Mouse (Mus musculus): ENCODE results near the gene Ky. TPM values are rescaled to one million over a fixed set of nuclear protein-coding genes. Genes with fewer than 3 reads are reported as not detected.

The Ky gene
- polyA plus RNA-seq, 1 experiment = not detected

- no peak overlapping the region for H3K27ac ChIP-seq (ENCODE audit: insufficient read depth, low read depth, low read length)
- WGBS = 86% methylated on average over 4 of the region's 4 CpGs
- no peaks in the 10 kb centered on the region for H3K4me1 ChIP-seq (ENCODE audit: control insufficient read depth, insufficient read depth, low read length)
- no peak overlapping the region for H3K4me3 ChIP-seq (ENCODE audit: insufficient read depth, low read depth, low read length)
- no peak for TF ChIP-seq POLR2A (IDR thresholded peaks at IDR 0.05; ENCODE audit: insufficient read depth, low read depth, low read length)
- no peak for TF ChIP-seq CTCF (IDR thresholded peaks at IDR 0.05; ENCODE audit: insufficient read depth, low read depth, low read length)
Observed at GRCm38 (mm10) chr9:102521396-102521795, 15.8 kb downstream of the Ky start.

DNA sequence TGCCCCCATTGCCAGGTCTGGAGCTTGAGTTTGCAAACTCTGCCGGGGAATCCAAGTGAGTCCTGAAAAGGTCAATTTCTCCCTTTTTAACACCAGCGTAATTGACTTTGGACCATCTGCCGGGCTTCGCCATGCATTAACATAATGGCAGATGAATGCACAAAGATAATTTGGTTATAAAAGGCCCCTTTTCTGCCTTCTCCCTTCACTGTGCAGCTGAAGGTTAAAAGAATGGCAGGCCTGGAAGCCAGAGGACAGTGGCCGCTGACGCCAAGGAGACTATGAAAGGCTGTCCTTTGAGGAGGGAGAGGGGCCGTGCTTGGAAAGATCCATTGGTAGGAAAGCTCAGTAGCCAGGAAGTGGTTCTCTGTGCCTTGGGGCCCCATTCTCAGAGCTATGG, 22.6 kb downstream of the Ky start:
- Histone ChIP-seq H3K4me3 (ENCODE audit: insufficient read depth, low read depth, low read length) (no peak overlapping the region), H3K4me1 (ENCODE audit: control insufficient read depth, insufficient read depth, low read length) (no peaks in the 10 kb centered on the region), H3K27ac (ENCODE audit: insufficient read depth, low read depth, low read length) (no peak overlapping the region)
- 64% methylated on average over 7 of the region's 7 CpGs for WGBS
- TF ChIP-seq CTCF (IDR thresholded peaks at IDR 0.05; ENCODE audit: insufficient read depth, low read depth, low read length) (no peak), POLR2A (IDR thresholded peaks at IDR 0.05; ENCODE audit: insufficient read depth, low read depth, low read length) (no peak)

DNA sequence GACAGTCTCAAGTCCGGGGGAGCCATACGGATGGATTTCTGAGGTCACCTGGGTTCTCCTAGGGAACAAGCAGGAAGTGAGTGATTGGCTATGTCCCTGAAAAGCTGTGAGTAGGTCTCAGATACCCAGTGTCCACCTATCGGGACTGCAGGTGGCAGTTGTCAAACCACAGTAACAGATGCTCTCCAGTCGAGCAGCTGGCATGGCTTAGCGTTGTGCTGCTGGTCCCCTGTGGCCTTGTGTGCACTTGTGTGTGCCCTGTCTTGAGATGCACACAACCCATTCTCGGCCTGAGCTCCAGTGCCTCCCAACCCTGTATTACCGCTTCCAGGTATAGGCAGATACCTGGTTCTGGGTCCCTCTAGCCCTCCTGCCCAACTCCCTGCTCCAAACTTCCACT, 23.0 kb downstream of the Ky start:
- no peak overlapping the region for H3K27ac ChIP-seq (ENCODE audit: insufficient read depth, low read depth, low read length)
- no peaks in the 10 kb centered on the region for H3K4me1 ChIP-seq (ENCODE audit: control insufficient read depth, insufficient read depth, low read length)

DNA sequence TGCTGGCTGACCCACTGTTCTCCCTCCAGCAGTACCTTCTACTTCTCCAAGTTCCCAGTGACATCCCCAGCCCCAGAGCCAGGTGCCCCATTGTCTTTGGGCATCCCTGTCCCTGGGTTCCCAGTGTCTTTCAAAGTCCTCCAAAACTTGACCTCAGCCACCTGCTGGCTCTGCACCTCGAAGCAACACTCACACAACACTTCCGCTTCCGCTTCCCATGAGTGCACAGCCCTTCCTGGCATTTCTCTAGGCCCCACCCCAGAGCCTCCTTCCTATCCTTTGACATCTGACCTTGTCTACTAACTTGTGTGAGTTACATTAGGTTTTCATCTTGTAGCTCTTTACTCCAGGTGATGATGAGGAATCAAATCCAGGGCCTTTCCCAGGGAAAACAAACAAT, 23.5 kb downstream of the Ky start:
- 89% methylated on average over 3 of the region's 3 CpGs for WGBS
- TF ChIP-seq POLR2A (IDR thresholded peaks at IDR 0.05; ENCODE audit: insufficient read depth, low read depth, low read length) (no peak), CTCF (IDR thresholded peaks at IDR 0.05; ENCODE audit: insufficient read depth, low read depth, low read length) (no peak)
- no peaks in the 10 kb centered on the region for H3K4me1 ChIP-seq (ENCODE audit: control insufficient read depth, insufficient read depth, low read length)
- no peak overlapping the region for H3K4me3 ChIP-seq (ENCODE audit: insufficient read depth, low read depth, low read length)
- no peak overlapping the region for H3K27ac ChIP-seq (ENCODE audit: insufficient read depth, low read depth, low read length)

More for the DNA sequence above, 23.0 kb downstream of the Ky start:
- no peak overlapping the region for H3K4me3 ChIP-seq (ENCODE audit: insufficient read depth, low read depth, low read length)
- WGBS = 97% methylated on average over 7 of the region's 7 CpGs
- TF ChIP-seq POLR2A (IDR thresholded peaks at IDR 0.05; ENCODE audit: insufficient read depth, low read depth, low read length) (no peak), CTCF (IDR thresholded peaks at IDR 0.05; ENCODE audit: insufficient read depth, low read depth, low read length) (no peak)

DNA sequence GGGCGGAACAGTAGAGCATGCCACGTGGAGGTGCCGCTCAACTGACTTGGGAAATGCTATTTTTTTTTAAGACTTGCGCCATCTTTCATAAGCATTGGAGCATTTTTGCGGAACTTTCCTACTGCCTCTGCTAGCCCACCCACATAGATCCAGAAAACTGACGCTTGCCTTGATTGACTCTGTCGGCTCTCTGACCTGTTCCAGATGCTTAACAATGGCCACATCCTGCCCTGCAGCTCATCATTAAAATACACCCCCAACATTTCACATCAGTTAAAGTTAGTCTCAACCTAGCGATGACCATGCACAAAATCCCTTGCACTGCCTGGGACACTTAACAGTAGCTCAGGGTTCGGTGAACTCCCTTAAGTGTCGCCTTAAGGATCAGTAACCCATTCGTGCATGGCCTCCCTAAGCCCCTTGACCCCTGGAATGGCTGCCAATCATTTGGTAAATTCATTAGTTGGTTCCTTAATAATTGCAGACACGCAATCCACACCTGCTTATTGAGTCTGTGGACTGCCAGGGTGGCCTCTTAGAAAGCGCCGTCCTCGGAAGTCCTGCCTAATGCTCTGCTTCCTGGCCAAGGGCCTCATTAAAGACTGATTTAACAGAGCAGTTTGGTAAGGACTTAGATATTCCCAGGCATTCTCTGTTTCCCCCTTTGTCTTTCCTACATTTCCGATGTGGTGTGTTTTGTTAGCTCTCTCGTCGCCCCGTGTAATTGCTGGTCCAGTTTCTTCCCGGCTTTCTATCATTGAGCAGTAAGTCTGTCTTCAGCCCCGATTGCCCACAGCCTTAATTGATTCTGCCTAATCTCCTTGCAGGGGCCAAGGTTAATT, 25.7 kb downstream of the Ky start:
- no peak overlapping the region for H3K4me3 ChIP-seq (ENCODE audit: insufficient read depth, low read depth, low read length)
- H3K4me1 ChIP-seq (ENCODE audit: control insufficient read depth, insufficient read depth, low read length) = no peaks in the 10 kb centered on the region
- WGBS = 79% methylated on average over 21 of the region's 21 CpGs
- H3K27ac ChIP-seq (ENCODE audit: insufficient read depth, low read depth, low read length) = no peak overlapping the region
- TF ChIP-seq POLR2A (IDR thresholded peaks at IDR 0.05; ENCODE audit: insufficient read depth, low read depth, low read length) (no peak), CTCF (IDR thresholded peaks at IDR 0.05; ENCODE audit: insufficient read depth, low read depth, low read length) (no peak)

- no peak overlapping the region for H3K4me3 ChIP-seq (ENCODE audit: insufficient read depth, low read depth, low read length)
- TF ChIP-seq POLR2A (IDR thresholded peaks at IDR 0.05; ENCODE audit: insufficient read depth, low read depth, low read length) = no peak
- no peak for TF ChIP-seq CTCF (IDR thresholded peaks at IDR 0.05; ENCODE audit: insufficient read depth, low read depth, low read length)
- 91% methylated on average over 4 of the region's 4 CpGs for WGBS
- no peak overlapping the region for H3K27ac ChIP-seq (ENCODE audit: insufficient read depth, low read depth, low read length)
- H3K4me1 ChIP-seq (ENCODE audit: control insufficient read depth, insufficient read depth, low read length) = no peaks in the 10 kb centered on the region
Observed at GRCm38 (mm10) chr9:102536968-102537367, 31.4 kb downstream of the Ky start.

GRCm38 (mm10) chr9:102539699-102540098, 34.1 kb downstream of the Ky start:
- H3K27ac ChIP-seq (ENCODE audit: insufficient read depth, low read depth, low read length) = no peak overlapping the region
- H3K4me1 ChIP-seq (ENCODE audit: control insufficient read depth, insufficient read depth, low read length) = 0 out of 2 replicates have a peak, but pooled peaks cover 9% of the 10 kb centered on the region
- no peak for TF ChIP-seq CTCF (IDR thresholded peaks at IDR 0.05; ENCODE audit: insufficient read depth, low read depth, low read length)
- no peak for TF ChIP-seq POLR2A (IDR thresholded peaks at IDR 0.05; ENCODE audit: insufficient read depth, low read depth, low read length)
- 85% methylated on average over 7 of the region's 7 CpGs for WGBS
- no peak overlapping the region for H3K4me3 ChIP-seq (ENCODE audit: insufficient read depth, low read depth, low read length)

DNA sequence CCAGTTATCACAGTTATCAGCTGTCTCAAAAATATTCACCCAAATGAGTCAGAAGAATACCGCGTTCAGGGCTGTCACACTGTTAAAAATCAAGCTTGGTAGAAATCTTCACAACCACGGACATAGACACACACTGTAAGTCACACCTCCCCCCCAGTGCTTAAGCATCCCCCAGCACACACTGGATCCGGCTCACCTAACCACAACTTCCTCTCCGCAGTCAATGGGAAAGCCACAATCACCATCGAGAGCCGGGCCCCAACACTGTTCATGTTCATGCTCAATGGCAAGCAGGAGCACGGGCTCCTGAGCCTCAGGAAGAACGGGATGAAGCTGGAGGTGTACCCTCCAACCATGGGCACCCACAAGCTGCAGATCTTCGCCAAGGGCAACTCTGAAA, 36.1 kb downstream of the Ky start:
- TF ChIP-seq POLR2A (IDR thresholded peaks at IDR 0.05; ENCODE audit: insufficient read depth, low read depth, low read length) (no peak), CTCF (IDR thresholded peaks at IDR 0.05; ENCODE audit: insufficient read depth, low read depth, low read length) (no peak)
- Histone ChIP-seq H3K4me1 (ENCODE audit: control insufficient read depth, insufficient read depth, low read length) (peaks cover 19% of the 10 kb centered on the region), H3K27ac (ENCODE audit: insufficient read depth, low read depth, low read length) (no peak overlapping the region), H3K4me3 (ENCODE audit: insufficient read depth, low read depth, low read length) (no peak overlapping the region)
- 90% methylated on average over 10 of the region's 10 CpGs for WGBS

DNA sequence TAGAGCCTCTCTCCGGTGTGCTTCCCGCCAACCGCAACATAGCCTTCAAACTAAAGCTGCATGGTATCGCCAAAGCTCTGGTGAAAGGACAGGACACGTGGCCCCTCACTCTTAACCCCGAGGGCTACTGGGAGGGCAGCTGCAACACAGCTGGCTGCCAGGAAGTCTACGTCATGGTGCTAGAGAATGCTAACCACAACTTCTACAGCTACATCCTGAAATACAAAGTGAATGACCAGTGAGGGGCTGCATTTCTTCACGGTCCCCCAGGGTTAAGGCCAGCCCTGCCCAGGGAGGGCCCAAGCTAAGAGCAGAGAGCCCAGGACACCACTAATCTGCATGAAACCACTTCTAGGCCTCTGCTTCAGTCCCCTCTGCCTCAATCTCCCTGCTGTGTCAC, 37.0 kb downstream of the Ky start:
- H3K4me3 ChIP-seq (ENCODE audit: insufficient read depth, low read depth, low read length) = no peak overlapping the region
- H3K4me1 ChIP-seq (ENCODE audit: control insufficient read depth, insufficient read depth, low read length) = peaks cover 19% of the 10 kb centered on the region
- WGBS = 86% methylated on average over 8 of the region's 8 CpGs
- no peak overlapping the region for H3K27ac ChIP-seq (ENCODE audit: insufficient read depth, low read depth, low read length)
- TF ChIP-seq POLR2A (IDR thresholded peaks at IDR 0.05; ENCODE audit: insufficient read depth, low read depth, low read length) (no peak), CTCF (IDR thresholded peaks at IDR 0.05; ENCODE audit: insufficient read depth, low read depth, low read length) (no peak)

Data from olfactory bulb, adult 2 months (tissue).